Mouse (Mus musculus): ENCODE measurements around the gene Fabp3.

- no peak for TF ChIP-seq CTCF (IDR thresholded peaks at IDR 0.05; ENCODE audit: low read depth)
- no peak for TF ChIP-seq EP300 (IDR thresholded peaks at IDR 0.05; ENCODE audit: low read depth)
These were observed 41.8 kb upstream of the Fabp3 start for GRCm38 (mm10) chr4:130266601-130267000.
